Mouse (Mus musculus) embryonic facial prominence, embryonic 13.5 days (tissue): ENCODE results near the gene Twf1. TPM values are rescaled to one million over a fixed set of nuclear protein-coding genes. Genes with fewer than 3 reads are reported as not detected.

Experiments used
- ATAC-seq: fragments of 200-750 bp; cut with Nextera tagmentation; 2 replicates; pipeline ENCODE4 v1.8.0; 2017; ENCODE audit warnings: low read depth; ENCODE audit not compliant: insufficient number of reproducible peaks, insufficient read depth, low FRiP score, low TSS enrichment
- H3K27ac ChIP-seq: fragments of 300-500 bp; sonication (generic); 2 replicates; pipeline ENCODE4 v1.5.1; 2015; ENCODE audit warnings: moderate library complexity, mild to moderate bottlenecking, inconsistent platforms
- H3K27me3 ChIP-seq: fragments of 300-500 bp; sonication (generic); 2 replicates; pipeline ENCODE4 v1.6.1; 2015; ENCODE audit warnings: mild to moderate bottlenecking, inconsistent platforms
- H3K36me3 ChIP-seq: fragments of 300-500 bp; sonication (generic); 2 replicates; pipeline ENCODE4 v1.6.1; 2015; ENCODE audit warnings: mild to moderate bottlenecking, inconsistent platforms
- H3K4me1 ChIP-seq: fragments of 300-500 bp; sonication (generic); 2 replicates; pipeline ENCODE4 v1.6.1; 2015; ENCODE audit warnings: inconsistent platforms
- H3K4me2 ChIP-seq: fragments of 300-500 bp; sonication (generic); 2 replicates; pipeline ENCODE4 v1.6.1; 2015; ENCODE audit warnings: moderate library complexity, mild to moderate bottlenecking, inconsistent platforms
- H3K4me3 ChIP-seq: fragments of 300-500 bp; sonication (generic); 2 replicates; pipeline ENCODE4 v1.5.1; 2015; ENCODE audit warnings: mild to moderate bottlenecking, inconsistent platforms
- H3K9ac ChIP-seq: fragments of 300-500 bp; sonication (generic); 2 replicates; pipeline ENCODE4 v1.6.1; 2015; ENCODE audit warnings: mild to moderate bottlenecking, inconsistent platforms
- H3K9me3 ChIP-seq: fragments of 300-500 bp; sonication (generic); 2 replicates; pipeline ENCODE4 v1.6.1; 2016; ENCODE audit warnings: inconsistent platforms
- WGBS: fragments of 180-500 bp; shearing (Covaris S2); methylation state at CpG from one replicate; pipeline ENCODE4 v1.1.7; 2015; ENCODE audit warnings: mixed read lengths; 5-methylcytosine and 5-hydroxymethylcytosine counted together
- polyA plus RNA-seq: library from polyadenylated mRNA; unstranded; fragments of >200 nt; fragmentation: Nextera tagmentation; extraction: Ambion mirVana; gene quantifications from 2 replicates; pipeline ENCODE4 v1.2.1, GENCODE M21; 2015

Gene Twf1
- polyA plus RNA-seq, 1 experiment from 2014 or later, result 72.8 TPM

DNA sequence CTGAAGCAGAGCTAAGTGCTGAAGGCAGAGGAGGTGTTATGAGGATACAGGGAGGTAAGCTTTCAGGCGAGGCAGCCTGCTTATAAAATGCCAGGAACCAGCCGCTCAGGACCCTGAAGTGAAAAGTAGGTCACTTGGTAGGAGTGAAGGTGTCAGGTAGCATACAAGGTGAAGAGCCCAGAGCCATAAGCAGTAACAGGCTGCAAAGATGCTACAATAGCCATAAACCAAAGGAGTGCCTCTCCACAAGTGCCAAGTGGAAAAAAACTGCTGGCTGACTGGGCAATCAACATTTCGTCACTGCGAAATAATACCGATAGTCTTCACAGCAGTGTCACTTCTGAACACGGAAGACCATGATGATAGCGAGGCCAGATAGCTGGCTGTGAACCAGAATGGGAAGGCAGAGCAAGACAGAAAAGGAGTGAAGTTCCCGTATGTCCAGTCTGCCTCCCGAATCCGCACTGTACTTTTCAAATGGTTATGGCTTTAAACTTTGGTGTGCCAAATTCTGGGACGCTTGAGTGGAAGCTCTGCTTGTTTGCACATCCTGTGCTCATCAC, 10.5 kb upstream of the Twf1 start:
- Histone ChIP-seq H3K27ac (no peak overlapping the region), H3K4me3 (no peak overlapping the region), H3K9ac (no peak overlapping the region), H3K4me1 (no peaks in the 10 kb centered on the region), H3K27me3 (no peaks in the 10 kb centered on the region), H3K4me2 (no peak overlapping the region), H3K9me3 (no peaks in the 10 kb centered on the region), H3K36me3 (no peaks in the 10 kb centered on the region)
- 85% methylated on average over 11 of the region's 11 CpGs for WGBS
- no peak for ATAC-seq

DNA sequence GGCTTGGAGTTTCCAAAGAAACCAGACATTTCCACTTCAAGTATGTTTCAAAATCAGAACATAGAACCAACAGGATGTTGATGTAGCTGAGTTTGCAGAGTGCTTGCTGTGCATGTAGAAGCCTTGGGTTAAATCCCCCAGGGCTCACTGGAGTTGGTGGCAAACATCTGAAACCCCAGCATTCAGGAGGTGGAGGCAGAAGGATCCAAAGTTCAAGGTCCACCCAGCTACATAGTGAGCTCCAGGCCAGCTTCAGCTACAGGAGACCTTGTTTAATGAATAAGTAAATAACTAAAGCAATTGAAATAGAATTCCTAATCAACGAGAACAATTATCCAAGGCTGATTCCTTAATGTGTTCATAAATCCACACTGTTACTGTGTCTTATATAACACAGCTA, 3.9 kb upstream of the Twf1 start:
- H3K4me2 ChIP-seq, result no peak overlapping the region
- H3K4me3 ChIP-seq, result no peak overlapping the region
- H3K27me3 ChIP-seq, result no peaks in the 10 kb centered on the region
- 83% methylated on average over 1 of the region's 1 CpGs for WGBS
- no peak overlapping the region for H3K27ac ChIP-seq
- H3K4me1 ChIP-seq, result no peaks in the 10 kb centered on the region
- no peaks in the 10 kb centered on the region for H3K36me3 ChIP-seq
- no peaks in the 10 kb centered on the region for H3K9me3 ChIP-seq
- no peak overlapping the region for H3K9ac ChIP-seq
- ATAC-seq, result no peak

DNA sequence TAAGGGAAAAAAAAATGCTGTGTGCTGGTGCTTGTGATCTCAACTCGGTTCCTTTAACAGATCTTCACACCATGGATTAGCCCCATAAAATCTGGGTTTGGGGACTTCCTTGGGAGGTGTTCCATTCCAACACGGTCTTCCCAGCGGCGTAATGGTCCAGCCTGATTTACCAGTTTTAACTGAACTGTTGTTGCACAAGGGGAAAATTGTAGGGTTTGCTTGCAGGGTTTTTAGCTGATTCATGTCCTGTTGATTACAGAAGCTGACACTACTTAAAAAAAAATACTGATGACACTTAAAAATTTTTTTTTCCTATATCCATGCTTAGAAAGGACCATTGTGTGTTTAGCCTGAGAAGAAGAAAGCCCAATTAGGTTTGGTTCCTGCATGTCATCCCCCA, 1.7 kb upstream of the Twf1 start:
- H3K4me1 ChIP-seq, result peaks cover 10% of the 10 kb centered on the region
- peaks cover under 1% of the 10 kb centered on the region; the same call in 1 of the 2 replicates for H3K36me3 ChIP-seq
- no peak overlapping the region for H3K27ac ChIP-seq
- 70% methylated on average over 4 of the region's 4 CpGs for WGBS
- H3K9ac ChIP-seq, result no peak overlapping the region
- no peak for ATAC-seq
- H3K27me3 ChIP-seq, result no peaks in the 10 kb centered on the region
- no peaks in the 10 kb centered on the region for H3K9me3 ChIP-seq
- H3K4me3 ChIP-seq, result no peak overlapping the region
- H3K4me2 ChIP-seq, result no peak overlapping the region

DNA sequence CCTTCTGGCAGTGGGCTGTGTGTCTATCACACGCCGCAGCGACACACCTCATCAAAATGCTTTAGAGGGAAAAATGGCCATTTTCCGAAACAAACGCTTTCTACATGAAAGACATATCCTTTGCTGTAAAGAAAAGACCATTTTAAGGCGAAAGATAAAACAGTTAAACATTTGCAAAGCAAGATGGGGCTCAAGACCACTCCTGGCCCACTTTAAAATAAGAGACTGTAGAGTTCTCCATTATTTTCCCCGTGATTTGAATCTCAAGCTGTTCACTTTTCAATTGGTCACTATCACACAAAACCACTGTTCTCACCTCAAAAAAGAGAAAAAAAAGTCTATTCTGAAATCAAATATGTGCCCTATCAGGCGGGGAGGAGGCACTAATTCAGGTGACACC, 394 bp upstream of the Twf1 start:
- H3K36me3 ChIP-seq, result peaks cover 10% of the 10 kb centered on the region
- H3K9ac ChIP-seq, result 0 out of 2 replicates have a peak overlapping the region, but pooled peaks have one; percentile 95
- peak overlapping the region; percentile 75 for H3K4me2 ChIP-seq
- no peaks in the 10 kb centered on the region for H3K27me3 ChIP-seq
- no peak for ATAC-seq
- H3K27ac ChIP-seq, result no peak overlapping the region
- peaks cover 10% of the 10 kb centered on the region for H3K4me1 ChIP-seq
- 11% methylated on average over 8 of the region's 8 CpGs for WGBS
- H3K4me3 ChIP-seq, result peak overlapping the region; percentile 99
- no peaks in the 10 kb centered on the region for H3K9me3 ChIP-seq

DNA sequence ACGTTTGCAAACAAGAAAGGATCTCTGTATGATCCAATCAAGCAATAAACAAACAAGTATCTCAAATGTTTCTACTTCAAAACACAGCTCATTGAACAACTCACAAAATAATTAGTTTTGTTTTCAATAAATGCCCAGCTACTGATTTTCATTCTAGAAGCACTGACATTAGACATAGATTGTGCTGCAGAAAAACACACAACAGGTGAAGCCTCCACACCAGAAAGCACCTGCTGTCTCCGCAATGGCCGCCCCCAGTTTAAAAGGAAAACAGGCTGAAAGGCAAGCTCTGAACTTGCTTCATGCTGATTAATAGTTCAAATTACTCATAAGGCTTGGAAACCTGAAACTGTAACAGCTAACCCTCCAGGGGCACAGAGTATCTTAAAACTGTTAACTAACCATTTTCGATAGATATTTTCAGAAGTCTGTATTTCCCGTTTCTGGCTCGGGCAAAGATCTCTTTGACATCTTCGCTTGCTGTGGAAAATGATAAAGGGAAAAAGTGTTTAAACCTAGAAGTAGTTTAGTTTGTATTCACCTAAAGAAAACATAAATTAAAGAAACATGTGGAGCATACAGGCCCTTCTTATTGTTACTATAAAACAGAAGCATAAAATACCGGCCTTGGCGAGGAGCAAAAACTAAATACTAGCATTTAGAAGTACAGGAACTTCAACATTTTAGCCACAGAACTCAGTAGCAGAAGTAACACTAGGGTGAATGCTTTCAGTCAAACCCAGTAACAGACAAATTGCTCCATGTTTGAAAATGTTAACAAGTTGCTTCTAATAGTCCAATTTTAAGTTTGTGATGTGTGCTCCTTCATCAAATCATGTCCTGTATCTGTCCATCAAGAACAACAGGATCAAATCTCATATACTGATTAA, 1.6 kb downstream of the Twf1 start:
- WGBS, result 77% methylated on average over 9 of the region's 9 CpGs

DNA sequence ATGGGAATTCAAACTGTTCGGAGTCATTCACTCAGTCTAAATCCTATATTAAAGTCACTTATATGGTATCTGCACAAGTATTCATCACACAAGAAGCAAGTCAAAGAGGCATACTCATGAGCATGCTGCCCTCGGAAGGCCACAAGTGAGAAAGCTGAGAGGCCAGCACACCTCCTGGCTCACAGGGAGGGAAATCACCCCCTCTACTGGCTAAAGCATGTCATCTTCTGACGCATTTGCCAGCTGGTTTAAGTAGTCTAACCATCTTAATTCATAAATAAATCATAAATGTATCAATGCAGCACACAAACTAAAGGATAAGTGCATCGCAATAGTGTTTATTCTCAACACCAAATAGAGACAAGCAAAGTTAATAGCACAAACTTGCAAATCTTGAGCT, 5.0 kb downstream of the Twf1 start:
- Histone ChIP-seq H3K9me3 (no peaks in the 10 kb centered on the region), H3K27me3 (no peaks in the 10 kb centered on the region), H3K4me2 (no peak overlapping the region), H3K4me3 (no peak overlapping the region), H3K9ac (no peak overlapping the region), H3K36me3 (peaks cover 57% of the 10 kb centered on the region), H3K27ac (no peak overlapping the region), H3K4me1 (peaks cover 10% of the 10 kb centered on the region)
- WGBS, result 85% methylated on average over 4 of the region's 4 CpGs
- ATAC-seq, result no peak

More for the DNA sequence above, 1.6 kb downstream of the Twf1 start:
- peak overlapping the region; percentile 75 for H3K4me2 ChIP-seq
- peak overlapping the region; percentile 99; the same call in 1 of the 2 replicates for H3K4me3 ChIP-seq
- no peaks in the 10 kb centered on the region for H3K27me3 ChIP-seq
- ATAC-seq, result no peak
- H3K9ac ChIP-seq, result no peak overlapping the region; the same call in 1 of the 2 replicates
- H3K27ac ChIP-seq, result no peak overlapping the region
- peaks cover 10% of the 10 kb centered on the region for H3K4me1 ChIP-seq
- H3K36me3 ChIP-seq, result peaks cover 30% of the 10 kb centered on the region
- no peaks in the 10 kb centered on the region for H3K9me3 ChIP-seq

DNA sequence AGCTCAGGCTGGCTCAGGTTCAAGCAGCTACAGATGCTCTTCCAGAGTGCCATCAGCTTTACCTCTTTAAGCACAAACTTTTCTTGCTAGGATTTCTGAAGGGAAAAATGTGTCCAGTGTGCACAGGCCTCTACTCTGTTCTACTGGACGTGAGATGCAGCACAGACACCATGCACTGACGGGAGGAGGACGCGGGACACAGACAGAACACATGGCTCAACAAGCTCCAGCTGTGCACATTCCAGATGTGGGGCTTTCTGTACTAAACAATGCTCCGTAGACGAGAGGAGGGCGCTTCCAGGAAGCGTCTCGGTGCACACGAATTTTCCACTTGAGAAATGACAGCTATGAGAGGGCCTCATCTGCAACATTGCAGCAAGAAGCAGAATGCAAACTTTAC, 6.5 kb downstream of the Twf1 start:
- H3K4me1 ChIP-seq, result peaks cover 6% of the 10 kb centered on the region
- no peak overlapping the region for H3K9ac ChIP-seq
- H3K9me3 ChIP-seq, result no peaks in the 10 kb centered on the region
- no peak for ATAC-seq
- no peak overlapping the region for H3K4me3 ChIP-seq
- 72% methylated on average over 10 of the region's 10 CpGs for WGBS
- no peak overlapping the region for H3K27ac ChIP-seq
- no peaks in the 10 kb centered on the region for H3K27me3 ChIP-seq
- H3K36me3 ChIP-seq, result peaks cover 67% of the 10 kb centered on the region
- no peak overlapping the region for H3K4me2 ChIP-seq

DNA sequence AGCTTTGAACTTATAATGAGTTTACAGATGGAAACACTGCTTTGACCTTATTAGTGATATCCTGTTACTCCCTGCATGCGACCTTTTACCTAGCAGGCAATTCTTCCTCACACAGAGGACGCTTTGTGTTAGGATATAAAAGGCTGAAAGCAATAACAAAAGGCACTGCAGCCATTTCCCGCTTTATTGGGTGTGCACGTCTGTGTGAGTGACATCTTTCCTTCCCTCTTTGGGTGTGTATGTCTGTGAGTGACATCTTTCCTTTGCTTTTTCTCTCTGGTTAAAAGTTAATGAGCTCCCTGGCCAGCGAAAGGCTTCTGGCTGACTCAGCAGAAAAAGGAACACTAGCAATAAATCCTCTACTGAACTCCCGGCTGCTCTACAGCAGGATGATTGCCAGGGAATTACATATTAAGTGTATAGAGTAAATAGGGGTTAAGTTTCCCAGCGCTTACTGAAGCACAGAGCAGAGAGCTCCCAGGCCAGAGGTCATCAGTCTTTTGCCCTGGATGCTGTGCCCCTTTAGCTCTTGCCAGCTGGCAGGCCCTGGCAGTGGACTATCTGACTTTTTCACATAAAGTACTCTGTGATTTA, 7.6 kb downstream of the Twf1 start:
- peaks cover 69% of the 10 kb centered on the region for H3K36me3 ChIP-seq

DNA sequence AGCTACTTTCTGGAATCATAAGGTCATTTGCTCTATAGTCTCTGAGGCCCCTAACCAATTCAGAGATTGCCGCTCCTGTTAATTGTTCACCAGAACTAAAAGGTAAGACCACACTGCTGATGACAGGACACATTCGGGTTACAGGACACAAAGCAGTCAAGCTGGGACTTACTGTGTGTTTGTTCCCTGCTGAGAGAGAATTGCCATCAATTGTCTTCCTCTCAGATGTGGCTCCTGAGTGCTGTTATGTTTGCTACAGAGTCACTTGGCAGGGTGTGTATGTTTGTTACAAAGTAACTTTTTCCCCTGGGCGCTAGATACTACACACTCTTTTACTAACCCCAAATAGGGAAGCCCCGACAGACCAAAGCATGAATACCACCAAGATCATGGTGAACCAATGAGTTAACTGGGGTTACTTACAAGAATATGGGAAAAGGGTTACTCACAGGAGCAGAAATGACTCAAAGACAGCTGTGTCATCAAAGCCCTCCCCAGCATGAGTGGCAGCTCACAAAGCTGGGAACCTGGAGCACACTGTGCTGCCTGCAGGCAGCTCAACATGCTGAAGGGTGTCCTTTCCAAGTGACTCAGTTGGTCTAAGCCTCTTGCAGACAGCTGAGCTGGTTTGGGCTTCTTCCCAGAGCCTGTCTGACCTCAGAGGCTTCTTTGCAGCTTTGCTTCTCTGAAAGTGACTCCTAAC, 15.0 kb downstream of the Twf1 start:
- 75% methylated on average over 4 of the region's 4 CpGs for WGBS
- ATAC-seq, result no peak
- no peaks in the 10 kb centered on the region for H3K9me3 ChIP-seq
- no peak overlapping the region for H3K27ac ChIP-seq
- H3K36me3 ChIP-seq, result peaks cover 12% of the 10 kb centered on the region
- no peak overlapping the region for H3K9ac ChIP-seq
- no peak overlapping the region for H3K4me2 ChIP-seq
- H3K4me3 ChIP-seq, result no peak overlapping the region
- no peaks in the 10 kb centered on the region for H3K27me3 ChIP-seq
- H3K4me1 ChIP-seq, result no peaks in the 10 kb centered on the region

More for the DNA sequence above, 7.6 kb downstream of the Twf1 start:
- no peak for ATAC-seq
- Histone ChIP-seq H3K4me1 (0 out of 2 replicates have a peak, but pooled peaks cover 2% of the 10 kb centered on the region), H3K9ac (no peak overlapping the region), H3K9me3 (no peaks in the 10 kb centered on the region), H3K27ac (no peak overlapping the region), H3K27me3 (no peaks in the 10 kb centered on the region), H3K4me3 (no peak overlapping the region), H3K4me2 (no peak overlapping the region)
- 67% methylated on average over 7 of the region's 7 CpGs for WGBS

DNA sequence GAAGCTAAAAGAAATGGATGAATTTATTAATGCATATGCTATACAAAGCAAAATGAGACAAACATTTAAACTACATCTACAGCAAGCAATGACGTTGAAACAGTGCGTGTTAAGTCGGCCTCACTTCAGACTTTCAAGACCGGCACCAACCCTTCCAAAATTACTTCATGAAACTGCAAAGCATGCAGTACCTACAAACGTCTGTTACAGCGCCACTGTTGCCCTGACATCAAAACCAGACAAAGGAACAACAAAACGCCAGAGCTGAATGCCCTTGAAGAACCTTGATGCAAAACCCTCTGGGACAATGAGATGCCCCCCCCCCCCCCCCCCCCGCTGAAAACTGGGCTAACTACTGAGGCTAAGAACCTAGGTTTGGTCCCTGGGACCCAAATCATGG, 16.9 kb downstream of the Twf1 start:
- WGBS, result 66% methylated on average over 8 of the region's 8 CpGs
- no peak overlapping the region for H3K9ac ChIP-seq
- H3K4me1 ChIP-seq, result no peaks in the 10 kb centered on the region
- no peaks in the 10 kb centered on the region for H3K36me3 ChIP-seq
- no peak overlapping the region for H3K4me3 ChIP-seq
- no peaks in the 10 kb centered on the region for H3K27me3 ChIP-seq
- no peak overlapping the region for H3K27ac ChIP-seq
- no peaks in the 10 kb centered on the region for H3K9me3 ChIP-seq
- ATAC-seq, result no peak
- H3K4me2 ChIP-seq, result no peak overlapping the region

DNA sequence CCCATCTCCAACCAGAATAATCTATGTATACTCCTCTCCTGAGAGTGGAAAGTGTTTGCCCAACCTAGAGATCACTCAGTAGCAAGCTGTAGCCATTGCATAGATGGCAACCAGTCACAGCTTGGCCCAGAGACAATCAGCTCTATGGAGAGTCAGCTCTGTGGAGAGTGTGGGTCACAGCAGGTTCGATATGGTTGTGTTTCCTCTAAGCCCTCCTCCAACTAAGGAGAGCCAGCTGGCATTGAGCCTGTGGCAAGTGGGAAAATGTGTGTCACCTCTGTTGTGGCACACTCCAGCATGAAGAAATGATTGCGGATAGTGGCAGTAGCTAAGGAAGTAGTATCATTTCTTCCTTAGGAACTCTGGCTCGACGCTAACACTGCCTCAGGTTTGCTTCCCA, 18.2 kb downstream of the Twf1 start:
- 79% methylated on average over 4 of the region's 4 CpGs for WGBS
- no peak overlapping the region for H3K9ac ChIP-seq
- no peak overlapping the region for H3K4me3 ChIP-seq
- H3K36me3 ChIP-seq, result no peaks in the 10 kb centered on the region
- H3K27me3 ChIP-seq, result no peaks in the 10 kb centered on the region
- no peak overlapping the region for H3K4me2 ChIP-seq
- H3K4me1 ChIP-seq, result no peaks in the 10 kb centered on the region
- no peak overlapping the region for H3K27ac ChIP-seq
- no peak for ATAC-seq
- H3K9me3 ChIP-seq, result no peaks in the 10 kb centered on the region
